Mouse (Mus musculus) left cerebral cortex, adult 2 months (tissue): ENCODE measurements at regions not wholly inside any gene's neighbourhood (a gene's known extent, or its start where the extent isn't known, plus 50 kb on each side); places are given as distances from the start of the nearest gene placed in this dataset.

Source experiments
- DNase-seq, 2 experiments: peaks; one replicate each; pipeline ENCODE4 v3.0.0; 2021 to 2022; ENCODE audit warnings: low spot score in 2 of 2, mixed read lengths in 1 of 2; ENCODE audit errors: extremely low spot score in 1 of 2
- H3K27ac ChIP-seq: fragments of 200-600 bp; 2 replicates; pipeline ENCODE4 v1.8.1; 2022
- H3K4me3 ChIP-seq: fragments of 200-600 bp; 2 replicates; pipeline ENCODE4 v1.8.1; 2022
- CTCF ChIP-seq: fragments of 200-600 bp; IDR thresholded peaks from 2 replicates; pipeline ENCODE4 v1.8.1; 2022; ENCODE audit warnings: antibody characterized with exemption, mild to moderate bottlenecking, moderate library complexity
- intact Hi-C: fragments of 180-260 bp; cut with DNase I; formaldehyde crosslinking; loops from one replicate; pipeline ENCODE4 v1.15.1; 2025

DNA sequence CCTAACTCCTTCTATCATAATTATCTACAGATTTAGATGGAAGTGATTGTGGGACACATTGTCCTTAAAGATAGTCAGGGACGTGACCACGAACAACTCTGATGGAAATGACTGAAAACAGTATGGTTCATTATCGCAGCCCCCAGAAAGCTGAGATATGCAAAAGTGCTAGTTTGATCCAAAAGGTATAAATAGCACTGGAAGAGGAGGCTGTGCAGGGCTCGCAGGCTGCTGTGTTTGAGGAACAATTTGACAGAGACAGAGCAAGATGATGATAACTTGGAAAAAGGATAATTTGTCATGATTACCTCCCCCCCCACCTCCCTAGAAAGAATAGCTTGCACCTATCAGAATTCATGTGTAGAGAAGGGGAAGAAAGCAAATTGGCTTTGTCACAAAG, 238.5 kb downstream of the Tmem38b start:
- no peak for DNase-seq
- TF ChIP-seq CTCF, result no peak
- Histone ChIP-seq H3K4me3 (no peak overlapping the region), H3K27ac (peak overlapping the region; percentile 38)
- intact Hi-C loops, result no loop called here

DNA sequence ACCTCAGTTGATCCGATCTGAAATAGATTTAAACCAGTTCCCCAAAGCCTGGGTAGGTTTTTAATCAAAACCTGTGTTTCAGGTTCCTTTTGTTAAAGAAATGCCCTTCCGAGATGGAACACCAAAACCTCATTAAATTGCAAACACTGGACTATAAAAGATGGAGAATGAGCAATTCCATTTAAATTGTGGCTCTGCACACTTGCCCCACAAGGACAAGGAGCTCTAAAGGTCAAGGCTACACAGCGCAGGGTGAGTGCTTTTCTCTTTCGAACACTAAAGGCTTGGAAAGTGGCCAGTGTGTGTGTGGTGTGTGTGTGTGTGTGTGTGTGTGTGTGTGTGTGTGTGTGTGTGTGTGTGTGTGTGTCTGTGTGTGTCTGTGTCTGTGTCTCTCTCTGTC, 246.1 kb downstream of the Tmem38b start:
- intact Hi-C loops, result no loop called here
- H3K27ac ChIP-seq, result no peak overlapping the region
- TF ChIP-seq CTCF, result no peak
- H3K4me3 ChIP-seq, result no peak overlapping the region
- DNase-seq, result no peak

GRCm38 (mm10) chr4:54072482-54072881, 246.6 kb downstream of the Tmem38b start:
- no peak overlapping the region for H3K4me3 ChIP-seq
- intact Hi-C loops, result no loop called here
- no peak for TF ChIP-seq CTCF
- no peak overlapping the region for H3K27ac ChIP-seq
- DNase-seq, result no peak

- intact Hi-C loops, result no loop called here
- DNase-seq, result no peak
- no peak for TF ChIP-seq CTCF
- Histone ChIP-seq H3K4me3 (peak overlapping the region; percentile 6; the same call in 1 of the 2 replicates), H3K27ac (peak overlapping the region; percentile 58; the same call in 1 of the 2 replicates)
Measured at GRCm38 (mm10) chr4:54072932-54073331, 247.1 kb downstream of the Tmem38b start.

DNA sequence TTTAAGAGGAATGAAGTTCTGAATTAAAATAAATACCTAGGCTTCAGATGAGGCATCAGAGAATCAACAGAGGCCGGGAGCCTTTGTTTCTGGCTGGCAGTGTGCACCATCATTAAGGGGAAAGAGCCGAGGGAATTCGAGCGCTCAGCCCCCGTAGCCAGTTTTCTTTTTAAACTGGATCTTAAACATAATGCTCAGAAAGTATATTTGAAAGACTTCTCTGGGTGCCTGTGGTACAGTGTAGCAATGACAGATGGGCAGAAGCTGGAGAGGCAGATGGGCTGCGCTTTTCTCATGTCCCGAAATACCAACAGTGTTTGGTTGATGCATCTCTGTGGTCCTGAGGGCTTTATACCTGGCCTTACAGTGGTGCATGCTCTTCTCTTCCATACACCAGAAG, 247.6 kb downstream of the Tmem38b start:
- peak; percentile 16 to 36 for DNase-seq
- no peak for TF ChIP-seq CTCF
- Histone ChIP-seq H3K27ac (peak overlapping the region; percentile 58; the same call in 1 of the 2 replicates), H3K4me3 (no peak overlapping the region; the same call in 1 of the 2 replicates)
- intact Hi-C loops, result no loop called here

DNA sequence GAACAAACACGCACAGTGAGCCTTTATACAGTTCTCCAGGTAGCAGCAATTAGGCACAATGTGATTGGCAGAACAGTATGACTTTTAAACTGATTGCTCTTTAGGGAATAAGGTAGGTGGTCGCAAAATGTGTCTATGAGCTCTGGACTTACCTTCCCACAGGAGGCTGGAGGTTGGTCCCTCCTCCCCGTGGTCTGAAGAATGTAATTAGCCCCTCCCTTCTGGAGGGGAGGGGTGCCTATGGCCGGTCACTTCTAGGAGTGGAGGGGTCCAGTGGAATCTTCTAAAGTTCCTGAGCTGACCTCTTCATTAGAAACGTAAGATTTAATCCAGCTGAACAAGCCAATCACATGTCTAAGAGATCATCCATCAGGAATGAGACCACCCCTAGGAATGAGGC, 248.4 kb downstream of the Tmem38b start:
- TF ChIP-seq CTCF, result no peak
- intact Hi-C loops, result no loop called here
- no peak overlapping the region for H3K4me3 ChIP-seq
- H3K27ac ChIP-seq, result no peak overlapping the region
- no peak for DNase-seq

- DNase-seq, result no peak
- Histone ChIP-seq H3K4me3 (no peak overlapping the region), H3K27ac (no peak overlapping the region)
- no peak for TF ChIP-seq CTCF
- intact Hi-C loops, result no loop called here
Measured at GRCm38 (mm10) chr4:54080526-54080925, 254.7 kb downstream of the Tmem38b start.

DNA sequence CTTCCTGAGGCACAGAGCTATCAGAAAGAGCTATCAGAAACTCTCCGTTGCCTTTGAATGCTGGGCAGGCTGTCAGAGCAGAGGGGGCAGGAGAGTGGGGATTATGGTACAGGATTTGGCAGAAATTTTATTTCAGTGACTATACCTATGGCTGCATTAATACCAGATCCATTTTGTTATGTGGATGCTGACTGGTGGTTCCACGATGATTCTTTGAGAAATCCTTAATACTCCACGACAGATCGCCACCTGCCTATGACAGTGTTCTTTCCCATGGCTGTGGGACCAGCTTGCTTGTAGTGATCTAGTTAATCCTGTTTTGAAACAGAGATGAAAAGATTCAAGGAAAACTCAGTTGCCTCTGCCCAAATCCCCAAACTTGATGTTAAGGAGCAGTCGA, 255.6 kb downstream of the Tmem38b start:
- no peak overlapping the region for H3K4me3 ChIP-seq
- DNase-seq, result no peak
- no peak overlapping the region for H3K27ac ChIP-seq
- TF ChIP-seq CTCF, result no peak
- intact Hi-C loops, result no loop called here

- intact Hi-C loops, result no loop called here
- no peak for DNase-seq
- H3K4me3 ChIP-seq, result no peak overlapping the region
- H3K27ac ChIP-seq, result no peak overlapping the region
- TF ChIP-seq CTCF, result no peak
Measured at GRCm38 (mm10) chr4:54084747-54085146, 258.9 kb downstream of the Tmem38b start.

- no peak overlapping the region for H3K27ac ChIP-seq
- TF ChIP-seq CTCF, result no peak
- H3K4me3 ChIP-seq, result no peak overlapping the region
- intact Hi-C loops, result no loop called here
- no peak for DNase-seq
Measured at GRCm38 (mm10) chr4:54094285-54094997, 268.6 kb downstream of the Tmem38b start.

DNA sequence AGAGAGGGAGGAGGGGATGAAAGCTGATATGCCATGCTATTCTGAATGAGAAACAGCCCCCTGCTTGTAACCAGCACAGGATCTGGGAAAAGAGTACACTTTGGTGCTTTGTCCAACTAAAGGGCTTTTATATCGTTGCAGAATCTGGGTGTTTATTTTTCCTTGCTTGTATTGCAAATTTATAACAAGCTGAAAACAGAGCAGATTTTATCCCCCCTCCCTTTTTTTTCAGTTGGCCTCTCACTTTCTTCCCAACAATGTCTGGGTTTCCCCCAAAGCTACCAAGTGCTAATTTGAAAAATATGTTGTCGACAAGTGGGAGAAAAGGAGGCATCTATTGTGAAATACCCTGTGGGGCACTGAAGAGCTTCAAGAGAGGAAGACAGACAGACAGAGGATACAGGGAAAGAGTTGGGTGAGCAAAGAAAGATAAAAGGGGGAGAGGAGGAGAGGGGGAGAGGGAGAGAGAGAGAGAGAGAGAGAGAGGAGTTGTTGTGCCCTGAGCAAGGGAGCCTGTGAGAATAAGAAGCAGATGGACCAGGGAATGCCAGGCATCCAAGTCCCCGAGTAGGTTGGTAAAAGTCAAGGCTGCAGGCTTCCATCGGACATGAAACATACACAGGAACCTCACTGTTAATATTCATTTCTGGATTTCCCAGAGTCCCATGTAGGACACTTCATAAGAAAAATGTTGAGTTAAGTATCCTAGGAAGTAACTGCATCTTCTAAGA, 269.5 kb downstream of the Tmem38b start:
- H3K4me3 ChIP-seq, result no peak overlapping the region
- no peak for DNase-seq
- intact Hi-C loops, result no loop called here
- H3K27ac ChIP-seq, result no peak overlapping the region
- TF ChIP-seq CTCF, result no peak

- Histone ChIP-seq H3K4me3 (no peak overlapping the region), H3K27ac (no peak overlapping the region)
- TF ChIP-seq CTCF, result no peak
- intact Hi-C loops, result no loop called here
- DNase-seq, result no peak
Measured at GRCm38 (mm10) chr4:54097543-54097942, 271.7 kb downstream of the Tmem38b start.

- TF ChIP-seq CTCF, result no peak
- no peak overlapping the region for H3K27ac ChIP-seq
- no peak overlapping the region for H3K4me3 ChIP-seq
- no peak for DNase-seq
- intact Hi-C loops, result no loop called here
Measured at GRCm38 (mm10) chr4:54100282-54100681, 274.4 kb downstream of the Tmem38b start.
